Mouse (Mus musculus): ENCODE data around the gene Grhpr.
A peak's percentile ranks its signal among the peaks of the same experiment; 100 is the strongest.
"Not testable (repeated sequence)": the region's sequence is repeated elsewhere in the genome, so short reads cannot be mapped to it uniquely, and the experiment has no call there.

Gene Grhpr

GRCm38 (mm10) chr4:44981280-44981973, at the start of gene Grhpr:
Gene Grhpr (plus strand): TSS chr4:44981395.
- DNase-seq (ENCODE audit: low read depth, low spot score): peak; percentile 88

- DNase-seq (ENCODE audit: low read depth, low spot score): no peak
Observed at GRCm38 (mm10) chr4:44931732-44932131, 49.5 kb upstream of the Grhpr start.

- DNase-seq (ENCODE audit: low read depth, low spot score): no peak
Observed at GRCm38 (mm10) chr4:44938359-44939340, 42.5 kb upstream of the Grhpr start.

DNA sequence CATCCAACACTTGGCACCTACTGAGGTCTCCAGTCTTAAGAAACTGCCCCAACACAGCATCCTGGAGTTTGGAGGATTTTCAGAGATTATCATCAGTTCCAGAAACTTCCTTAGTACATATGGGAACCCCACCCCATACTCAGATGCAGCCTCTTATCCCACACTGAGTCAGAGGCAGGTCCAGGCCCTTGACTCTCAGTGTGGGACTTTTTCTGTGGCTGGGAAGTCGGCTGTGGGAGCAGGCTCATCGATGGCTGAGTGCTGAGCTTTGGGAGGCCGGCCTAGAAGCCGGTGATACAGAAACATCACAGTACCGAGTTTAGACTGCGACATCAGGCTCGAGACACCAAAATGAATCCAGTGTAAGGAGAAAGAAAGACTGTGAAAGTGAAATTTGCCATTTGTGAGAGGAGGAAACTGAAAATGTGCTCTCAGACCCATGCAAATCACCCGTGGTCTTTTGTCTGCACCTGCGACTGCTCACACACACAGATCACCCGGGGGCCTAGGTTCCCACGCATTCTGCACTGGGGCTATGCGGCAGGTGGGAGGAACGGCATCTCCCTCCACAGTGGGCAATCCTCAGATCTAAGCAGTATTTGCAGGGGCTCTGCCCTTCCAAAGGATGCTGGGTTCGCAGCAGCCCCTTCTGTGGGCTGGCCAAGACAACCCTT, 41.5 kb upstream of the Grhpr start:
- no peak for DNase-seq (ENCODE audit: low read depth, low spot score)

GRCm38 (mm10) chr4:44940286-44940685, 40.9 kb upstream of the Grhpr start:
- no peak for DNase-seq (ENCODE audit: low read depth, low spot score)

- no peak for DNase-seq (ENCODE audit: low read depth, low spot score)
Observed at GRCm38 (mm10) chr4:44942237-44942636, 39.0 kb upstream of the Grhpr start.

- no peak for DNase-seq (ENCODE audit: low read depth, low spot score)
Observed at GRCm38 (mm10) chr4:44943480-44943879, 37.7 kb upstream of the Grhpr start.

DNA sequence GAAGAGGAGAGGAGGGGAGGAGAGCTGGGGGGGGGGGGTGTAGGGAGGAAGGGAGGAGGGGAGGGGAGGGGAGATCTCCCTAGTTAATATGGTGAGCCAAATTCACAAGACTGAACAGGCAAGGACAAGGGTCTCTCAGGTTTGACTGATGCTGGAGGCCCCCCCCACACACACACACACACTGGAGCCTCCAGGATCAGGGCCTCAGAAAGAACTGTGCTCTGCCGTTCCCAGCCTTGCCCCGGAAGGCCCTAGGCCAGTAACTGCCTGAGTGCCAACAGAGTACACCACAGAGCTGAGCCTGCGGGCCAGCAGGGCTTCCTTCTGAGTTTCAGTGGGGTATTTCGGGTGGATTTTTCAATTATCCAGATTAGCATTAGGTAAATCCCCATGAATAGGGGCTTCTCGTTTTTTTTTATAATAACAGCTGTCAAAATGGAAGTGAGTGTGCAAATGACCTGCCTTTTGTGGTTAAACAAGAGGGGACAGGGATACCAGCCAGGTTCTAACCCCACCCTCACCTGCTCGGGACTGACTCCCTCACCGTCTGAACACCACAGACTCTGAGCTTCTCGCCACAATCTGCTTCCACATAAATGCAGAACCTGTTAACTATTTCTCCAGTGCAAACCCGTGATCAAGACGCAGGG, 36.6 kb upstream of the Grhpr start:
- DNase-seq (ENCODE audit: low read depth, low spot score): no peak

DNA sequence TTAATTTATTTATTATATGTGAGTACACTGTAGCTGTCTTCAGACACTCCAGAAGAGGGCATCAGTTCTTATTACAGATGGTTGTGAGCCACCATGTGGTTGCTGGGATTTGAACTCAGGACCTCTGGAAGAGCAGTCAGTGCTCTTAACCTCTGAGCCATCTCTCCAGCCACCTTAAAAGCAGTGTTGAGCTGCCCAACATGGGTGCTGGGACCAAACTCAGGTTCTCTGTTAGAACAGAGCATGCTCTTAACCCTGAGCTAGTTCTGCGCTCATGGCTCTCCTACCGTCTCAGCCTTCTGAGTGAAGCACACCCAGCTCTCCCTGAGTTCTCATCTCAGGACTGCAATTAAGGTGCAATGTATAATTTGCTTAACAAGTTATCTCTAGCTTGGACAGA, 35.1 kb upstream of the Grhpr start:
- not testable (repeated sequence) for DNase-seq (ENCODE audit: low read depth, low spot score)

- no peak for DNase-seq (ENCODE audit: low read depth, low spot score)
Observed at GRCm38 (mm10) chr4:44947464-44947863, 33.7 kb upstream of the Grhpr start.

GRCm38 (mm10) chr4:44948314-44948713, 32.9 kb upstream of the Grhpr start:
- no peak for DNase-seq (ENCODE audit: low read depth, low spot score)

GRCm38 (mm10) chr4:44953041-44953440, 28.2 kb upstream of the Grhpr start:
- no peak for DNase-seq (ENCODE audit: low read depth, low spot score)

- DNase-seq (ENCODE audit: low read depth, low spot score): no peak
Observed at GRCm38 (mm10) chr4:44958776-44959175, 22.4 kb upstream of the Grhpr start.

- no peak for DNase-seq (ENCODE audit: low read depth, low spot score)
Observed at GRCm38 (mm10) chr4:44959220-44959619, 22.0 kb upstream of the Grhpr start.

GRCm38 (mm10) chr4:44963156-44963555, 18.0 kb upstream of the Grhpr start:
- DNase-seq (ENCODE audit: low read depth, low spot score): no peak

DNA sequence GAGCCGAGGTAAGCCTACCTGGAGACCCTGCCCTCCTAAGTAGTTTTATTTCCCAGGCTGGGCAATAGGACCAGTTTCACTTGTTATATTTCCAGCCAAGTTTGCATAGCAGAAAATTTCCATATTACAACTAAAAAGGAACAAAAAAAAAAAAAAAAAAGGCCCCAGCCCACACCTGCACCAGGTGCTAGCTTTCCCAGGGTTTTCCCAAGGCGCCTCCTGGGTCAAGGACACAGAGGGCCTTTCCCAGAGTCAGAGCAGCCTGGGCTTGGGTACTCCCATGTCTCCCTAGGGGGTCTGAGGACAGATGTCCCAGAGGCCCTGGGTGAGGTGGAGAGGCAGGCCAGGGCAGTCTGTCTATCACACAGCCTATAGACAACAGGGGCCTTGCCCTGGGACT, 16.0 kb upstream of the Grhpr start:
- DNase-seq (ENCODE audit: low read depth, low spot score): no peak

GRCm38 (mm10) chr4:44965736-44966135, 15.5 kb upstream of the Grhpr start:
- DNase-seq (ENCODE audit: low read depth, low spot score): no peak

DNA sequence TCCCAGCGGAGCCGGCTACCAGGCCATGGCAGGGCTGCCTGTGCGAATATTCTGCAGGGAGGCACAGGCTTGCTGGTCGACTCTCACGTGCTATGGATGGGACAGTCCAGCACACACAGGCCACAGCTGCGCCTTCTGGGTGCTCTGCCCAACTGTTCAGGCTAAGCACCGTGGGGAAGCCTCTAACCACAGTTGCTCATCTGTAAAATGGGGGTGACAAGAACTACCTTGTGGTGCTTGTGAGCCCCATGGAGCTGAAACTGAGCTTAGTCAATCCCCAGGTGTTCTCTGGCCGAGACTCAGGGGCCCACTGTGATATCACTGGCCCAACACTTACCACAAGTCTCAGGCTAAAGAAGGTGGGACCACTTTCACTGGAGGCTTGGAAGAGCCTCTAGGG, 13.8 kb upstream of the Grhpr start:
- no peak for DNase-seq (ENCODE audit: low read depth, low spot score)

- DNase-seq (ENCODE audit: low read depth, low spot score): no peak
Observed at GRCm38 (mm10) chr4:44970056-44970455, 11.1 kb upstream of the Grhpr start.

DNA sequence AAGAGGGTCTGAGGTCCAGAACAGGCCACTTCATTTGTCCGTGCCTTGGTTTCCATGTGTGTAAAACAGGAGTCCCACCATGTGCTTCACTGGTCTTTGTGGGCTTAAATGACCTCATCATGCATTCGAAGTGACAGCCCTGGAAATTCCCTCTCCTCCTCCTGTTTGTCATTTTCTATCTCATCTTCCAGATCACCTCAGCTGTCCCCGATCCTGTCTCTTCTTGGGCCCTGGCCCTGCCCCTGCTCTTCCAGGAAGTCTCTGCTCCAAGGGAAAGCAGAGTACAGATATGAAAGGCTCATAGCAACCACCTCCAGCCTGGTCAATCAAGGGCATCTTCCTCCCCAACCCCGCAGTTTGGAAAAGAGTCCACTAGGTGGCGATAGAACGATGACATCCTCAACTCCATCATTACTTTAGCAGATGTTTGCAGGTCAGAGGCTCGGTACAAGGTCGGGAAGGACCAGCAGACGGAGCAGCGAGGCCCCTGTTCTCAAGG, 10.5 kb upstream of the Grhpr start:
- peak; percentile 53 for DNase-seq (ENCODE audit: low read depth, low spot score)

GRCm38 (mm10) chr4:44973450-44973849, 7.7 kb upstream of the Grhpr start:
- peak; percentile 88 for DNase-seq (ENCODE audit: low read depth, low spot score)
